Mouse (Mus musculus): ENCODE results near the gene Rbp7.

GRCm38 (mm10) chr4:149405713-149406443 lies 48.9 kb downstream of the Rbp7 start:
- TF ChIP-seq POLR2A (IDR thresholded peaks at IDR 0.05; ENCODE audit: insufficient read depth, low read length) (no peak), CTCF (IDR thresholded peaks at IDR 0.05; ENCODE audit: low read depth, low read length) (no peak)
